In genomic region chr11:4487401-4487965, GRCm38 (mm10) we compare ENCODE assay signal across 8 mouse cellular contexts. TPM values are rescaled to one million over a fixed set of nuclear protein-coding genes. Genes with fewer than 3 reads are reported as not detected.
DNase-seq lines count a peak whose midpoint lies in the region; ATAC-seq lines count a peak whose summit lies in the region.

No protein-coding gene starts in this region.

- WGBS in forebrain, embryonic 15.5 days, result 67% methylated on average over 8 of the region's 8 CpGs
- 55% methylated on average over 8 of the region's 8 CpGs for WGBS in lung, embryonic 16.5 days

- H3K9me3 ChIP-seq in forebrain, embryonic 15.5 days, result no peaks in the 10 kb centered on the region
- H3K9me3 ChIP-seq in lung, embryonic 16.5 days (ENCODE audit: control insufficient read depth, low read length), result no peaks in the 10 kb centered on the region

- H3K27me3 ChIP-seq in forebrain, embryonic 15.5 days, result no peaks in the 10 kb centered on the region
- H3K27me3 ChIP-seq in lung, embryonic 16.5 days (ENCODE audit: control insufficient read depth, insufficient read depth, low read depth, low read length), result no peaks in the 10 kb centered on the region

- peaks cover 92% of the 10 kb centered on the region for H3K36me3 ChIP-seq in forebrain, embryonic 15.5 days
- peaks cover 43% of the 10 kb centered on the region for H3K36me3 ChIP-seq in lung, embryonic 16.5 days (ENCODE audit: control insufficient read depth, insufficient read depth, low read length)

- intact Hi-C loops in left cerebral cortex, postnatal 36 days (cut with DNase I), result no loop called here

- peaks cover 7% of the 10 kb centered on the region for H3K4me1 ChIP-seq in forebrain, embryonic 15.5 days
- H3K4me1 ChIP-seq in lung, embryonic 16.5 days (replicated peaks; ENCODE audit: control insufficient read depth, insufficient read depth, low read length), result peaks cover 11% of the 10 kb centered on the region

- no peak overlapping the region for H3K4me2 ChIP-seq in forebrain, embryonic 15.5 days (replicated peaks)
- no peak overlapping the region for H3K4me2 ChIP-seq in lung, embryonic 16.5 days (ENCODE audit: low read depth, low read length)

- peak; percentile 72 for ATAC-seq in forebrain, embryonic 15.5 days (replicated peaks)
- peak; percentile 87 for ATAC-seq in lung, embryonic 16.5 days (ENCODE audit: low read depth)

- peak overlapping the region; percentile 48; the same call in 1 of the 2 replicates for H3K27ac ChIP-seq in forebrain, embryonic 15.5 days (replicated peaks)
- peak overlapping the region; percentile 35; the same call in 1 of the 2 replicates for H3K27ac ChIP-seq in lung, embryonic 16.5 days (ENCODE audit: low read length)

- DNase-seq in kidney, postnatal 4 days, result peak; percentile 41 to 50
- no peak for DNase-seq in kidney, postnatal 14 days
- DNase-seq in c-Kit-positive CD71-positive TER-119-positive erythroid progenitor cells, embryonic 14.5 days (ENCODE audit: low spot score), result peak; percentile 73
- DNase-seq in right cerebral cortex, postnatal 36 days (ENCODE audit: low spot score in 2 of 2), result no peak
- no peak for DNase-seq in left cerebral cortex, postnatal 36 days (ENCODE audit: low spot score in 2 of 2)
- DNase-seq in gastrocnemius, postnatal 4 days (ENCODE audit: low spot score in 2 of 2), result no peak

- no peak overlapping the region for H3K4me3 ChIP-seq in forebrain, embryonic 15.5 days
- H3K4me3 ChIP-seq in lung, embryonic 16.5 days (ENCODE audit: low read length), result no peak overlapping the region

- no peak overlapping the region for H3K9ac ChIP-seq in forebrain, embryonic 15.5 days (replicated peaks)
- no peak overlapping the region for H3K9ac ChIP-seq in lung, embryonic 16.5 days (ENCODE audit: low read length)

RNA-seq across cellular contexts. Expression of gene Hormad2, which starts 46.6 kb away (rescaled TPM):
- not detected in 2 replicates for polyA plus RNA-seq in forebrain, embryonic 15.5 days (2015; fragmentation: Nextera tagmentation; extraction: Ambion mirVana)
- polyA plus RNA-seq in lung, embryonic 16.5 days (2015; fragmentation: Nextera tagmentation; extraction: Ambion mirVana), result 0.28 and 0.35 TPM in 2 replicates
- not detected for total RNA-seq in left cerebral cortex, postnatal 36 days (2021)
- total RNA-seq in gastrocnemius, postnatal 4 days (2021), result under 1 TPM; 0.66 to 0.67 TPM

Comparison
In these comparisons a context has a peak if more than half of its experiments do, and no peak if none do; other contexts are left out.
1. DNase-seq: peak in kidney, postnatal 4 days (2 of 2) and c-Kit-positive CD71-positive TER-119-positive erythroid progenitor cells, embryonic 14.5 days (single experiment); none in kidney, postnatal 14 days (single experiment), right cerebral cortex, postnatal 36 days (0 of 2), left cerebral cortex, postnatal 36 days (0 of 2) and gastrocnemius, postnatal 4 days (0 of 2).